Mouse (Mus musculus): ENCODE results near the gene Pcp2. TPM values are rescaled to one million over a fixed set of nuclear protein-coding genes. Genes with fewer than 3 reads are reported as not detected.

The Pcp2 gene
- total and polyA plus RNA-seq, 3 experiments, result 0.38 to 0.56 TPM; not detected in 1

GRCm38 (mm10) chr8:3609046-3609815 is 16.1 kb downstream of the Pcp2 start:
- Histone ChIP-seq H3K4me1 (ENCODE audit: control insufficient read depth in 1 of 2, insufficient read depth in 2 of 2) (0 out of 4 replicates have a peak, but pooled peaks cover 0 to 2% of the 10 kb centered on the region in 2 experiments), H3K79me2 (replicated peaks; ENCODE audit: control insufficient read depth, extremely low read depth, insufficient read depth, poor library complexity, severe bottlenecking) (no peaks in the 10 kb centered on the region), H3K9ac (ENCODE audit: insufficient read depth, low read depth) (no peak overlapping the region), H3K4me3 (replicated peaks in 1 of 3; ENCODE audit: low read depth in 2 of 3, low read length in 2 of 3, poor library complexity in 1 of 3) (no peak overlapping the region), H3K4me2 (ENCODE audit: insufficient read depth, low read depth, poor library complexity, severe bottlenecking) (no peak overlapping the region), H3K36me3 (replicated peaks in 1 of 2; ENCODE audit: control insufficient read depth in 1 of 2, insufficient read depth in 1 of 2, low read length in 1 of 2) (peaks cover 61 to 90% of the 10 kb centered on the region in 2 experiments), H3K27ac (ENCODE audit: insufficient read depth, low read depth) (no peak overlapping the region), H3K9me3 (replicated peaks; ENCODE audit: low read length) (no peaks in the 10 kb centered on the region), H3K27me3 (replicated peaks) (no peaks in the 10 kb centered on the region)
- in situ Hi-C loops (cut with MboI; ENCODE audit: low pct_ligation_motif_present, low pct_unique_long_range_greater_than_20kb, low sequenced_read_pairs) (no loop called here), dilution Hi-C loops (cut with MboI; ENCODE audit: extremely low pct_ligation_motif_present, extremely low pct_unique_long_range_greater_than_20kb, low sequenced_read_pairs) (no loop called here)
- TF ChIP-seq ZMIZ1 (IDR thresholded peaks at IDR 0.05; ENCODE audit: low read depth, low read length) (no peak), NELFE (IDR thresholded peaks at IDR 0.05; ENCODE audit: low read depth, low read length) (no peak), POLR2AphosphoS2 (IDR thresholded peaks at IDR 0.05; ENCODE audit: low read depth, low read length) (no peak), ETS1 (conservative IDR thresholded peaks at IDR 0.05; ENCODE audit: low read depth, low read length) (no peak), MEF2A (IDR thresholded peaks at IDR 0.05; ENCODE audit: borderline replicate concordance, low read depth, low read length) (no peak), RCOR1 (conservative IDR thresholded peaks at IDR 0.05; ENCODE audit: low read depth, low read length) (no peak), GABPA (IDR thresholded peaks at IDR 0.05; ENCODE audit: insufficient replicate concordance, low read depth, low read length) (no peak), ZC3H11A (IDR thresholded peaks at IDR 0.05; ENCODE audit: low read depth, low read length) (no peak), JUN (IDR thresholded peaks at IDR 0.05; ENCODE audit: insufficient read depth, low read depth, low read length) (no peak), BHLHE40 (IDR thresholded peaks at IDR 0.05; ENCODE audit: low read depth, low read length) (no peak), IRF4 (IDR thresholded peaks at IDR 0.05; ENCODE audit: low read depth, low read length) (no peak), CHD2 (IDR thresholded peaks at IDR 0.05; ENCODE audit: low read length) (no peak), POLR2A (IDR thresholded peaks at IDR 0.05; ENCODE audit: low read depth, low read length) (no peak), E2F4 (IDR thresholded peaks at IDR 0.05; ENCODE audit: insufficient replicate concordance, low read depth, low read length) (no peak), MXI1 (IDR thresholded peaks at IDR 0.05; ENCODE audit: low read depth, low read length) (no peak), SIN3A (IDR thresholded peaks at IDR 0.05; ENCODE audit: low read length) (no peak), USF1 (IDR thresholded peaks at IDR 0.05; ENCODE audit: low read depth, low read length) (no peak), SMC3 (IDR thresholded peaks at IDR 0.05; ENCODE audit: low read depth, low read length) (no peak), MAFK (IDR thresholded peaks at IDR 0.05; ENCODE audit: insufficient replicate concordance, low read length) (no peak)
- no peak for DNase-seq (ENCODE audit: extremely low read depth)

GRCm38 (mm10) chr8:3607822-3608221 is 17.5 kb downstream of the Pcp2 start:
- Histone ChIP-seq H3K79me2 (replicated peaks; ENCODE audit: control insufficient read depth, extremely low read depth, insufficient read depth, poor library complexity, severe bottlenecking) (no peaks in the 10 kb centered on the region), H3K36me3 (replicated peaks in 1 of 2; ENCODE audit: control insufficient read depth in 1 of 2, insufficient read depth in 1 of 2, low read length in 1 of 2) (peaks cover 47 to 76% of the 10 kb centered on the region in 2 experiments), H3K4me3 (replicated peaks in 1 of 3; ENCODE audit: low read depth in 2 of 3, low read length in 2 of 3, poor library complexity in 1 of 3) (no peak overlapping the region), H3K4me1 (ENCODE audit: control insufficient read depth in 1 of 2, insufficient read depth in 2 of 2) (0 out of 4 replicates have a peak, but pooled peaks cover 0 to 5% of the 10 kb centered on the region in 2 experiments), H3K9me3 (replicated peaks; ENCODE audit: low read length) (no peaks in the 10 kb centered on the region), H3K9ac (ENCODE audit: insufficient read depth, low read depth) (no peak overlapping the region), H3K27me3 (replicated peaks) (no peaks in the 10 kb centered on the region), H3K4me2 (ENCODE audit: insufficient read depth, low read depth, poor library complexity, severe bottlenecking) (no peak overlapping the region), H3K27ac (ENCODE audit: insufficient read depth, low read depth) (no peak overlapping the region)
- dilution Hi-C loops (cut with MboI; ENCODE audit: extremely low pct_ligation_motif_present, extremely low pct_unique_long_range_greater_than_20kb, low sequenced_read_pairs) (no loop called here), in situ Hi-C loops (cut with MboI; ENCODE audit: low pct_ligation_motif_present, low pct_unique_long_range_greater_than_20kb, low sequenced_read_pairs) (no loop called here)
- no peak for DNase-seq (ENCODE audit: extremely low read depth)
- no peak for TF ChIP-seq SMC3 (IDR thresholded peaks at IDR 0.05; ENCODE audit: low read depth, low read length)
- no peak for TF ChIP-seq ZMIZ1 (IDR thresholded peaks at IDR 0.05; ENCODE audit: low read depth, low read length)
- TF ChIP-seq USF2 (conservative IDR thresholded peaks at IDR 0.05; ENCODE audit: low read depth, low read length), result no peak
- no peak for TF ChIP-seq BHLHE40 (IDR thresholded peaks at IDR 0.05; ENCODE audit: low read depth, low read length)
- no peak for TF ChIP-seq CHD2 (IDR thresholded peaks at IDR 0.05; ENCODE audit: low read length)
- no peak for TF ChIP-seq ELF1 (IDR thresholded peaks at IDR 0.05; ENCODE audit: low read depth, low read length)

All from CH12.LX (cell line).